Mouse (Mus musculus) forebrain, embryonic 12.5 days (tissue): ENCODE measurements around the gene Mtx2. TPM values are rescaled to one million over a fixed set of nuclear protein-coding genes. Genes with fewer than 3 reads are reported as not detected.

ENCODE experiments used
- polyA plus RNA-seq: library from polyadenylated mRNA; unstranded; fragments of >200 nt; fragmentation: Nextera tagmentation; extraction: Ambion mirVana; gene quantifications from 2 replicates; pipeline ENCODE4 v1.2.1, GENCODE M21; 2016

Mtx2 gene
- polyA plus RNA-seq, 1 experiment from 2014 or later: 120 TPM

Other genes starting within 250 kb of the Mtx2 start
- gene Lnpk, start 246.4 kb upstream of the Mtx2 start, polyA plus RNA-seq: 55.0 and 57.4 TPM in 2 replicates
- gene Evx2, start 166.2 kb upstream of the Mtx2 start, polyA plus RNA-seq: not detected in 2 replicates
- not detected in 2 replicates for gene Hoxd13, start 157.5 kb upstream of the Mtx2 start, polyA plus RNA-seq
- gene Hoxd12, start 150.8 kb upstream of the Mtx2 start, polyA plus RNA-seq: not detected in 2 replicates
- not detected in 2 replicates for gene Hoxd11, start 146.2 kb upstream of the Mtx2 start, polyA plus RNA-seq
- not detected in 2 replicates for gene Hoxd10, start 133.9 kb upstream of the Mtx2 start, polyA plus RNA-seq
- not detected in 2 replicates for gene Hoxd9, start 128.1 kb upstream of the Mtx2 start, polyA plus RNA-seq
- 0.08 TPM in 1 of 2 replicates, not detected in the other for gene Hoxd8, start 121.2 kb upstream of the Mtx2 start, polyA plus RNA-seq
- gene Hoxd3, start 113.9 kb upstream of the Mtx2 start, polyA plus RNA-seq: not detected in 2 replicates
- not detected in 2 replicates for gene Hoxd4, start 113.9 kb upstream of the Mtx2 start, polyA plus RNA-seq
- gene Gm28230, start 99.1 kb upstream of the Mtx2 start, polyA plus RNA-seq: not detected in 2 replicates
- 0.31 and 0.52 TPM in 2 replicates for gene Hoxd1, start 62.8 kb upstream of the Mtx2 start, polyA plus RNA-seq